Mouse (Mus musculus) fat pad, adult 2 months (tissue): Measurements from ENCODE around the gene Slc19a1.

Source experiments
- DNase-seq: peaks from one replicate; pipeline ENCODE4 v3.0.0-alpha.2; 2011; ENCODE audit warnings: low read depth, low spot score; ENCODE audit errors: extremely low read depth

Gene Slc19a1

GRCm38 (mm10) chr10:77091538-77092097, 59.6 kb downstream of the Slc19a1 start:
- DNase-seq = no peak

DNA sequence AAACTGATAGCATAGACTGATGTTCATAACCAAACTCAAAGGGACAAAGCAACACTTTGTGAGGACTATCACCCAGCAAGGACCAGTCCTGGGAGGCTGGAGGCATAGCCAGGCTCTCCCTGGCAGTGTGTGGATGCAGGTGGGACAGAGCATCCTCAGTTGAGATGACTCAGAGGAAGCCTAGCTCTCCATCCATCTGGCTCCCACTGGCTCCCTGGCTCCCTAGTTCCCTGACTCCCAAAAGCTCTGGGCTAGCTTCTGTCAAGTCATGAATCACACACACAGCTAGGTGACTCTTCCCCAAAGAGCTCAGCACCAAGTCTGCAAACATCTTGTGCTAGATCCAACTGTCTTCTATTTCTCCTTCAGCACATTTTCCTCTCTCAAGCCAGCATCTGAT, 61.8 kb downstream of the Slc19a1 start:
- no peak for DNase-seq

- no peak for DNase-seq
Measured at GRCm38 (mm10) chr10:77095666-77096065, 63.6 kb downstream of the Slc19a1 start.

GRCm38 (mm10) chr10:77097006-77097889, 65.2 kb downstream of the Slc19a1 start:
- no peak for DNase-seq

GRCm38 (mm10) chr10:77097890-77098200, 65.8 kb downstream of the Slc19a1 start:
- no peak for DNase-seq

DNA sequence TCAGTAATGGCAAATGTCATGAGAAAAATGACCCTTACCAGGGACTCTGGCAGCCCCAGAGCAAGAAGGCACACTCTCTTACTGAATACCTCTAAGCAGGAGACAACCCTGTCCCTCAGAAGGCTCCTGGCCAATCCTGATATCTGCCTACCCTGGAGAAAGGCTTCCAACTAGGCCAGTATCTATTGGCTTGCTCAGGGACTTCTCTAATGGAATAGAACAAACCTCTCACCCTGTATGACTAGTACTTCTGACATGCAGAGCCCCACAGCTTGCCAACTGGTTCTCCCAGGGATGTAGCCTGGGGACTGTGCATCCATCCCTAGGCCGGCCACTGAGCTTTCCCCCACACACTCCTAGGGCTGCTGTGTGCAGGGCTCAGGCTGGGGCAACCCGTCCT, 66.6 kb downstream of the Slc19a1 start:
- no peak for DNase-seq

- no peak for DNase-seq
Measured at GRCm38 (mm10) chr10:77099777-77100176, 67.7 kb downstream of the Slc19a1 start.

GRCm38 (mm10) chr10:77103689-77104088, 71.6 kb downstream of the Slc19a1 start:
- no peak for DNase-seq

DNA sequence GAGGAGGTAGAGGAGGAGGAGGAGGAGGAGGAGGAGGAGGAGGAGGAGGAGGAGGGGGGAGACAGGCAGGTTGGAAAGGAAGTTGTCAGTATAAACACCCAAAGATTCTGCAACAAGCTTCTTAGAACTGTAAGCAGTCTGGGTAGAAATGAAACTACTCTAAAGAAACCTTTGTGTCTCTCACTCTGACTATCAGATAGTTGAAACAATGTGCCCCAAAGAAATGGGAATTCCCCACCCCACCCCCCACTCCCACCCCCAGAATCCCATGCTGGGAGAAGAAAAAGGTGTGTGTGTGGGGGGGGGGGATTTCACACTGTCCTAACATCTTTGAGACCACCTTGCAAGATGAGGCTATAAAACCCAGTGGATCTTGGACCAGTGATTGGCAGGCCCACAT, 72.3 kb downstream of the Slc19a1 start:
- no peak for DNase-seq

DNA sequence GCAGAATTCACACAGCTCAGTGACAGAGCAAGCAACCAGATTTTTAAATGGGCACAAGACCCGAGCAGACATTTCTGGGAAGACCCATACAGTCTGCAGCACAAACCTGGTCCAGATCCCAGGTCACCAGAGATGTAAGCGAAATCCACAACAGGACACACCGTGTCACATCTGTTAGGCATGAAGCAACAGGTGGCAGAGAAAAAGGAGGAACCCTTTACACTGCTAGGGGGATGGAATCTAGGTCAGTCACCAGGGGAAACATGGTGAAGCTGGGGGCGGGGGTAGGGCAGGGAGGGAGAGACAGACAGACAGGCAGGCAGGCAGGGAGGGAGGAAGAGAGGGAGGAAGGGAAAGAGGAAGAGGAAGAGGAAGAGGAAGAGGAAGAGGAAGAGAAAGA, 76.1 kb downstream of the Slc19a1 start:
- no peak for DNase-seq

DNA sequence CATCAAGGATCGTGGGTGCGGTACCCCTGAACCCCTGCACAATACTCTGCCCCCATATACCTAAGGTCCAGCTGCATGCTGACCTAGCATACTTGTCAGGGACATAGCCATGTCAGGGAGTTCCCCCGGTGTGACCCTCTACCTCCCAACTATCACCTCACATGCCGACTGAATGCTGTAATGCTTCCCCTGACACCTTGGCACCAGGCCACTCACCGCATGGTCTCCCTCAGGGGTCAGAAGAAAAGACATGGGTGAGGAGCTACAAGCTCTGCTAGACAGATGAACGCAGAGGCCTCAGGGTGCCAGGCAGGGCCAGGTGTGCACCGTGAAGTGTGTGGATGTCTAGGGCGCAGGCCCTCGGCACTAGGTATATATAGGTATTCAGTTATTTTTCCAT, 78.0 kb downstream of the Slc19a1 start:
- DNase-seq = no peak
